Mouse (Mus musculus): ENCODE results near the gene Flrt3. TPM values are rescaled to one million over a fixed set of nuclear protein-coding genes. Genes with fewer than 3 reads are reported as not detected.

Gene Flrt3
- polyA plus RNA-seq, 1 experiment = 9.8 TPM

- WGBS = 89% methylated on average over 4 of the region's 4 CpGs
- no peak for DNase-seq
- TF ChIP-seq CTCF (IDR thresholded peaks at IDR 0.05; ENCODE audit: insufficient read depth, low read length) = no peak
- no peak for TF ChIP-seq POLR2A (IDR thresholded peaks at IDR 0.05; ENCODE audit: borderline replicate concordance, extremely low read depth, low read depth, low read length)
- Histone ChIP-seq H3K4me3 (replicated peaks; ENCODE audit: extremely low read depth, low read depth, low read length) (no peak overlapping the region), H3K4me1 (ENCODE audit: control insufficient read depth, insufficient read depth, low read length) (no peaks in the 10 kb centered on the region)
These were observed 6.9 kb downstream of the Flrt3 start for GRCm38 (mm10) chr2:140664381-140664780.

- no peak overlapping the region for H3K4me3 ChIP-seq (replicated peaks; ENCODE audit: extremely low read depth, low read depth, low read length)
- DNase-seq = no peak
- WGBS = 74% methylated on average over 5 of the region's 5 CpGs
- no peaks in the 10 kb centered on the region for H3K4me1 ChIP-seq (ENCODE audit: control insufficient read depth, insufficient read depth, low read length)
- no peak for TF ChIP-seq POLR2A (IDR thresholded peaks at IDR 0.05; ENCODE audit: borderline replicate concordance, extremely low read depth, low read depth, low read length)
- no peak for TF ChIP-seq CTCF (IDR thresholded peaks at IDR 0.05; ENCODE audit: insufficient read depth, low read length)
These were observed 8.6 kb downstream of the Flrt3 start for GRCm38 (mm10) chr2:140662673-140663072.

GRCm38 (mm10) chr2:140653978-140654377 lies 17.3 kb downstream of the Flrt3 start:
- no peaks in the 10 kb centered on the region for H3K4me1 ChIP-seq (ENCODE audit: control insufficient read depth, insufficient read depth, low read length)
- 89% methylated on average over 2 of the region's 2 CpGs for WGBS
- TF ChIP-seq CTCF (IDR thresholded peaks at IDR 0.05; ENCODE audit: insufficient read depth, low read length) = no peak
- no peak for TF ChIP-seq POLR2A (IDR thresholded peaks at IDR 0.05; ENCODE audit: borderline replicate concordance, extremely low read depth, low read depth, low read length)

DNA sequence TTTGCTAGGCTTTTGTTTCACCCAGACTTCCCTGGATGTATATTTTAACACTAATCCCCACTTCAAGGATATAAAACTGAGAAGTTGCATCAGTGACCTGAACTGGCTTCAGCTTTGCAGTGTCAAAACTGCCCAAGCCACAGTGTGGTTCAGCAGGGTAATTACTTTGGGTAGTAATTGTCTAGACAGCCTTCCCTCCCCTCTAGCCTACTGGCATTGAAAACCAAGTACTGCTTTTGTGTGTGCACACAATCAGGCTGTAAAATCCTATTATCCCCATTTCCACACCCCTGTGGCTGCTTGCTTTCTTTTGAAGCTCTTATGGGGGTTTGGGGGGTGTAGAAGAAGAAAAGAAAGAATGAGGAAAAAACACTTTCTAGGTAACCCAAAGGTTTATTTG lies 17.8 kb downstream of the Flrt3 start:
- Histone ChIP-seq H3K4me3 (replicated peaks; ENCODE audit: extremely low read depth, low read depth, low read length) (no peak overlapping the region), H3K4me1 (ENCODE audit: control insufficient read depth, insufficient read depth, low read length) (no peaks in the 10 kb centered on the region)
- TF ChIP-seq POLR2A (IDR thresholded peaks at IDR 0.05; ENCODE audit: borderline replicate concordance, extremely low read depth, low read depth, low read length) = no peak
- TF ChIP-seq CTCF (IDR thresholded peaks at IDR 0.05; ENCODE audit: insufficient read depth, low read length) = no peak
- DNase-seq = no peak

More at GRCm38 (mm10) chr2:140653978-140654377, 17.3 kb downstream of the Flrt3 start:
- no peak for DNase-seq
- H3K4me3 ChIP-seq (replicated peaks; ENCODE audit: extremely low read depth, low read depth, low read length) = no peak overlapping the region

GRCm38 (mm10) chr2:140621730-140622337 lies 49.4 kb downstream of the Flrt3 start:
- DNase-seq = no peak
- Histone ChIP-seq H3K4me1 (ENCODE audit: control insufficient read depth, insufficient read depth, low read length) (no peaks in the 10 kb centered on the region), H3K4me3 (replicated peaks; ENCODE audit: extremely low read depth, low read depth, low read length) (no peak overlapping the region)
- TF ChIP-seq CTCF (IDR thresholded peaks at IDR 0.05; ENCODE audit: insufficient read depth, low read length) (no peak), POLR2A (IDR thresholded peaks at IDR 0.05; ENCODE audit: borderline replicate concordance, extremely low read depth, low read depth, low read length) (no peak)
- WGBS = 38% methylated on average over 2 of the region's 2 CpGs

GRCm38 (mm10) chr2:140615451-140615850 lies 55.8 kb downstream of the Flrt3 start:
- 88% methylated on average over 2 of the region's 2 CpGs for whole genome bisulfite sequencing
- no peak overlapping the region for H3K4me3 ChIP-seq (replicated peaks; ENCODE audit: extremely low read depth, low read depth, low read length)
- DNase-seq = no peak
- TF ChIP-seq CTCF (IDR thresholded peaks at IDR 0.05; ENCODE audit: insufficient read depth, low read length) (no peak), POLR2A (IDR thresholded peaks at IDR 0.05; ENCODE audit: borderline replicate concordance, extremely low read depth, low read depth, low read length) (no peak)
- no peaks in the 10 kb centered on the region for H3K4me1 ChIP-seq (ENCODE audit: control insufficient read depth, insufficient read depth, low read length)

All from lung, adult 2 months (tissue).